Mouse (Mus musculus) limb, embryonic 13.5 days (tissue): Measurements from ENCODE around the gene Xcr1. TPM values are rescaled to one million over a fixed set of nuclear protein-coding genes. Genes with fewer than 3 reads are reported as not detected.

Experiments
- ATAC-seq: fragments of 200-750 bp; cut with Nextera tagmentation; 2 replicates; pipeline ENCODE4 v1.8.0; 2017; ENCODE audit warnings: low read depth, moderate number of reproducible peaks, moderate TSS enrichment; ENCODE audit not compliant: low FRiP score
- H3K27ac ChIP-seq: fragments of 300-500 bp; sonication (generic); 2 replicates; pipeline ENCODE4 v1.5.1; 2015; ENCODE audit warnings: inconsistent platforms, mild to moderate bottlenecking, moderate library complexity
- H3K27me3 ChIP-seq: fragments of 300-500 bp; sonication (generic); 2 replicates; pipeline ENCODE4 v1.6.1; 2015; ENCODE audit warnings: mild to moderate bottlenecking, inconsistent platforms
- H3K36me3 ChIP-seq: fragments of 300-500 bp; sonication (generic); 2 replicates; pipeline ENCODE4 v1.6.1; 2015; ENCODE audit warnings: inconsistent platforms, mild to moderate bottlenecking, moderate library complexity
- H3K4me1 ChIP-seq: fragments of 300-500 bp; sonication (generic); 2 replicates; pipeline ENCODE4 v1.6.1; 2015; ENCODE audit warnings: inconsistent platforms
- H3K4me2 ChIP-seq: fragments of 300-500 bp; sonication (generic); replicated peaks from 2 replicates; pipeline ENCODE4 v1.6.1; 2015; ENCODE audit warnings: inconsistent platforms, mild to moderate bottlenecking, moderate library complexity
- H3K4me3 ChIP-seq: fragments of 300-500 bp; sonication (generic); 2 replicates; pipeline ENCODE4 v1.5.1; 2015; ENCODE audit warnings: moderate library complexity, mild to moderate bottlenecking, inconsistent platforms
- H3K9ac ChIP-seq: fragments of 300-500 bp; sonication (generic); 2 replicates; pipeline ENCODE4 v1.6.1; 2015; ENCODE audit warnings: mild to moderate bottlenecking, inconsistent platforms
- H3K9me3 ChIP-seq: fragments of 300-500 bp; sonication (generic); 2 replicates; pipeline ENCODE4 v1.6.1; 2016; ENCODE audit warnings: inconsistent platforms
- WGBS: fragments of 180-500 bp; shearing (Covaris S2); methylation state at CpG from one replicate; pipeline ENCODE4 v1.1.7; 2015; 5-methylcytosine and 5-hydroxymethylcytosine counted together
- polyA plus RNA-seq: library from polyadenylated mRNA; unstranded; fragments of >200 nt; fragmentation: Nextera tagmentation; extraction: Ambion mirVana; gene quantifications from 2 replicates; pipeline ENCODE4 v1.2.1, GENCODE M21; 2015

Xcr1 gene
- polyA plus RNA-seq, 1 experiment from 2014 or later, result not detected

DNA sequence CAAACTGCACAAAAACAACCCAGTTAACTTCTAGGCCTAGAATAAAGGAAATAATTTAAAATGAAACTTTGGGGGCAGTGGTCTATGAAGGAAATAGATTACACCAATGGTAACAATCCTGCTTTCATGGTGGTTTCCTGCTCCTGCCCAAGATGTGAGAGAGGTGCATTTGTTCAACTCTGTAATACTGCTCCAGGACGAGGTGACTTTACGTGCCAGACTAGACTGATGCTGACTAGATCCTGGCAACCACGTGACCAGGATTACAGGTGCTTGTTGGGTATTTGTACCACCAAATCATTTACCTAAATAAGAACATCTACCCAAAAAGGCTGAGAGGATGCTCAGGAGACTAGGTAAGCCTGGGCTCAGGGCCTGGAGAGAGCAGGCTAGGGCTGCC lies 50.0 kb downstream of the Xcr1 start:
- H3K9ac ChIP-seq, result no peak overlapping the region

GRCm38 (mm10) chr9:123808583-123808982 lies 53.2 kb downstream of the Xcr1 start:
- H3K4me2 ChIP-seq, result no peak overlapping the region
- peaks cover 52% of the 10 kb centered on the region for H3K36me3 ChIP-seq
- ATAC-seq, result no peak
- H3K9me3 ChIP-seq, result no peaks in the 10 kb centered on the region
- no peak overlapping the region for H3K27ac ChIP-seq
- no peaks in the 10 kb centered on the region for H3K27me3 ChIP-seq
- WGBS, result 69% methylated on average over 7 of the region's 7 CpGs
- no peak overlapping the region for H3K4me3 ChIP-seq
- H3K9ac ChIP-seq, result no peak overlapping the region
- no peaks in the 10 kb centered on the region for H3K4me1 ChIP-seq

More for the DNA sequence above, 50.0 kb downstream of the Xcr1 start:
- ATAC-seq, result no peak
- H3K4me2 ChIP-seq, result no peak overlapping the region
- no peaks in the 10 kb centered on the region for H3K27me3 ChIP-seq
- no peak overlapping the region for H3K4me3 ChIP-seq
- WGBS, result 92% methylated on average over 3 of the region's 3 CpGs
- no peaks in the 10 kb centered on the region for H3K9me3 ChIP-seq
- H3K4me1 ChIP-seq, result no peaks in the 10 kb centered on the region; the same call in 1 of the 2 replicates
- H3K27ac ChIP-seq, result no peak overlapping the region
- H3K36me3 ChIP-seq, result peaks cover 67% of the 10 kb centered on the region

- WGBS, result 83% methylated on average over 5 of the region's 5 CpGs
- H3K4me3 ChIP-seq, result no peak within 1 kb of the TSS
- H3K9ac ChIP-seq, result no peak within 1 kb of the TSS
- no peaks in the 10 kb centered on the region for H3K27me3 ChIP-seq
- H3K9me3 ChIP-seq, result no peaks in the 10 kb centered on the region
- H3K4me1 ChIP-seq, result no peaks in the 10 kb centered on the region
- H3K4me2 ChIP-seq, result no peak within 1 kb of the TSS
- peaks cover 44% of the 10 kb centered on the region for H3K36me3 ChIP-seq
- ATAC-seq, result no peak
- H3K27ac ChIP-seq, result no peak within 1 kb of the TSS
These were observed 55.6 kb downstream of the Xcr1 start, which contains the start of gene Cxcr6 for GRCm38 (mm10) chr9:123806267-123806666. Gene Cxcr6, plus strand, starts transcription at chr9:123806475.

- WGBS, result 90% methylated on average over 2 of the region's 2 CpGs
These were observed 56.6 kb downstream of the Xcr1 start for GRCm38 (mm10) chr9:123805241-123805640.

GRCm38 (mm10) chr9:123802896-123803295 lies 58.9 kb downstream of the Xcr1 start:
- no peaks in the 10 kb centered on the region for H3K4me1 ChIP-seq
- no peaks in the 10 kb centered on the region for H3K9me3 ChIP-seq
- no peak overlapping the region for H3K4me2 ChIP-seq
- H3K27ac ChIP-seq, result no peak overlapping the region
- peaks cover 37% of the 10 kb centered on the region for H3K36me3 ChIP-seq
- no peak overlapping the region for H3K9ac ChIP-seq
- no peaks in the 10 kb centered on the region for H3K27me3 ChIP-seq
- no peak overlapping the region for H3K4me3 ChIP-seq
- ATAC-seq, result no peak

More at GRCm38 (mm10) chr9:123805241-123805640, 56.6 kb downstream of the Xcr1 start:
- no peak overlapping the region for H3K27ac ChIP-seq
- no peak overlapping the region for H3K9ac ChIP-seq
- no peak for ATAC-seq
- no peaks in the 10 kb centered on the region for H3K27me3 ChIP-seq
- H3K36me3 ChIP-seq, result peaks cover 44% of the 10 kb centered on the region
- no peaks in the 10 kb centered on the region for H3K9me3 ChIP-seq
- H3K4me2 ChIP-seq, result no peak overlapping the region
- H3K4me1 ChIP-seq, result no peaks in the 10 kb centered on the region
- H3K4me3 ChIP-seq, result no peak overlapping the region

GRCm38 (mm10) chr9:123802421-123802820 lies 59.4 kb downstream of the Xcr1 start:
- WGBS, result 94% methylated on average over 2 of the region's 2 CpGs
- H3K4me1 ChIP-seq, result no peaks in the 10 kb centered on the region
- no peak overlapping the region for H3K27ac ChIP-seq
- no peak for ATAC-seq
- no peaks in the 10 kb centered on the region for H3K9me3 ChIP-seq
- H3K4me2 ChIP-seq, result no peak overlapping the region
- H3K9ac ChIP-seq, result no peak overlapping the region
- H3K4me3 ChIP-seq, result no peak overlapping the region
- H3K36me3 ChIP-seq, result peaks cover 42% of the 10 kb centered on the region
- H3K27me3 ChIP-seq, result no peaks in the 10 kb centered on the region

Other genes starting within 250 kb of the Xcr1 start
- 0.13 and 0.28 TPM in 2 replicates for gene Slc6a20b, start 229.5 kb downstream of the Xcr1 start, polyA plus RNA-seq
- 0.10 and 0.13 TPM in 2 replicates for gene Ccr9, start 183.6 kb downstream of the Xcr1 start, polyA plus RNA-seq
- gene Slc6a20a, start 183.1 kb downstream of the Xcr1 start, polyA plus RNA-seq, result not detected in 2 replicates
- 62.4 and 68.7 TPM in 2 replicates for gene Lztfl1, start 144.3 kb downstream of the Xcr1 start, polyA plus RNA-seq
- 0.17 and 0.38 TPM in 2 replicates for gene Cxcr6, start 55.6 kb downstream of the Xcr1 start, polyA plus RNA-seq
- gene Fyco1, start 10.1 kb downstream of the Xcr1 start, polyA plus RNA-seq, result 16.4 and 16.9 TPM in 2 replicates
- 2.2 and 2.6 TPM in 2 replicates for gene Ccr1, start 106.7 kb upstream of the Xcr1 start, polyA plus RNA-seq
- not detected in 2 replicates for gene Ccr1l1, start 116.4 kb upstream of the Xcr1 start, polyA plus RNA-seq
- gene Ccr3, start 159.9 kb upstream of the Xcr1 start, polyA plus RNA-seq, result 0.08 and 0.14 TPM in 2 replicates
- gene Ccr2, start 239.9 kb upstream of the Xcr1 start, polyA plus RNA-seq, result 2.0 and 2.7 TPM in 2 replicates